Mouse (Mus musculus) stomach, postnatal 0 days (tissue): ENCODE data around the gene Wdsub1. TPM values are rescaled to one million over a fixed set of nuclear protein-coding genes. Genes with fewer than 3 reads are reported as not detected.

ENCODE experiments used
- ATAC-seq: fragments of 200-750 bp; cut with Nextera tagmentation; 2 replicates; pipeline ENCODE4 v1.8.0; 2017; ENCODE audit not compliant: low FRiP score, low TSS enrichment
- DNase-seq: peaks from one replicate; pipeline ENCODE4 v3.0.0-alpha.2; 2016; ENCODE audit warnings: low spot score
- H3K27ac ChIP-seq: fragments of 300-500 bp; sonication (generic); replicated peaks from 2 replicates; pipeline ENCODE4 v1.5.1; 2014; ENCODE audit warnings: mild to moderate bottlenecking, control low read depth
- H3K27me3 ChIP-seq: fragments of 300-500 bp; sonication (generic); 2 replicates; pipeline ENCODE4 v1.6.1; 2014; ENCODE audit warnings: low read length; ENCODE audit not compliant: control insufficient read depth, insufficient read depth
- H3K36me3 ChIP-seq: fragments of 300-500 bp; sonication (generic); 2 replicates; pipeline ENCODE4 v1.6.1; 2014; ENCODE audit warnings: low read length, mixed read lengths; ENCODE audit not compliant: control insufficient read depth, insufficient read depth
- H3K4me1 ChIP-seq: fragments of 300-500 bp; sonication (generic); replicated peaks from 2 replicates; pipeline ENCODE4 v1.6.1; 2014; ENCODE audit warnings: antibody characterized with exemption; ENCODE audit not compliant: control insufficient read depth, insufficient read depth
- H3K4me2 ChIP-seq: fragments of 300-500 bp; sonication (generic); replicated peaks from 2 replicates; pipeline ENCODE4 v1.6.1; 2014; ENCODE audit warnings: low read depth, mild to moderate bottlenecking, control low read depth, moderate library complexity
- H3K4me3 ChIP-seq: fragments of 300-500 bp; sonication (generic); 2 replicates; pipeline ENCODE4 v1.5.1; 2014; ENCODE audit warnings: low read depth, low read length, control low read depth
- H3K9ac ChIP-seq: fragments of 300-500 bp; sonication (generic); 2 replicates; pipeline ENCODE4 v1.6.1; 2014; ENCODE audit warnings: mild to moderate bottlenecking, low read length, control low read depth, mixed read lengths
- H3K9me3 ChIP-seq: fragments of 300-500 bp; sonication (generic); 2 replicates; pipeline ENCODE4 v1.6.1; 2016; ENCODE audit warnings: low read length; ENCODE audit not compliant: control insufficient read depth
- CTCF ChIP-seq: IDR thresholded peaks from 2 replicates; pipeline ENCODE4 v1.5.1; 2016; ENCODE audit warnings: antibody characterized with exemption, low read depth, mild to moderate bottlenecking, moderate library complexity
- EP300 ChIP-seq: optimal IDR thresholded peaks from 2 replicates; pipeline ENCODE3; 2016; ENCODE audit warnings: antibody characterized with exemption
- WGBS: fragments of 180-500 bp; shearing (Covaris S2); extraction: QIAGEN DNeasy Blood & Tissue Kit; methylation state at CpG from one replicate; pipeline ENCODE4 v1.1.7; 2014; 5-methylcytosine and 5-hydroxymethylcytosine counted together
- polyA plus RNA-seq: library from polyadenylated mRNA; unstranded; fragments of >200 nt; fragmentation: Nextera tagmentation; extraction: Ambion mirVana; gene quantifications from 2 replicates; pipeline ENCODE4 v1.2.1, GENCODE M21; 2015

Gene Wdsub1
- polyA plus RNA-seq = 35.7 and 37.2 TPM in 2 replicates

DNA sequence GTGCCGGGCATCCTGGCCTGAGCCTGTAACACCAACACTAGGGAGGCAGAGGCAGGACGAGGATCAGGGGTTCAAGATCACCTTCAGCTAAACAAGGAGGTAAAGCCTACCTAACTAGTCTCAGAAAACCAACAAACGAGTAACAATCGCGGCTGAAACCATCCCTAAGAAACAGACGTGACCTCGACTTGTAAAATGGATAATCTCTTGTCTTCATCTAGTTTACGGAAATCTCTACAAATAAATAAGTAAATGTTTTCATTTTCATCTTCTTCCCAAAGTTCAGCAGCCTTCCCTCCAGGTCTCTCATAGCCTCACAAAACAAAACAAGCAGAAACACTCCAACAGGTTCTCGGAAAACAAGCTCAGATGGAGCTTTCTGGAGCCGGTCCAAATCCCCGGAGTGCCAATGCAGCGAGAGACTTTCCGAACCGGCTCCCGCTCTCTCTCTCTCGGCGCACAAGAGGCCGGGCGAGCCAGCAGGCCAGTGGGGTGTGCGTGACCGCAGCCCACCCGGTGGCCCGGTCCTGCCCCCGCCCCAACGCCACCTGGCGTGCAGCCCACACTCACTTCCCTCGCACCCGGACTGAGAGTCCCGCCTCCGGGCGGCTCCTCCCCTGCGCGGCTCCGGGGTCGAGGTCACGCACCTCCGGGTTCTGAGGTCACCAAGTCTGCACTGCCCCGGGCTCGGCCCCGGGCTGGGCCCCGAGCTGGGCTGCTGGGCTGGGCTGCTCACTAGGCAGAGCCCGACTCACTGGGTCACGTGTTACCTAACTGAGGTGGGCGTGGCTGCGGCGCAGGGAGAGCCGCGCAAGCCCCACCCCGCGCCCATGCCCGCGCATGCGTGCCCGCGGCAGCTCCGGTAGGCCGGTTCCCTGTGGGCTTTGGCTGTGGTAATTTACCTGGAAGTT is at the start of gene Wdsub1:
Gene Wdsub1 (minus strand): TSS at position 761 of the 911 bp plus-strand sequence.
- TF ChIP-seq CTCF = peak; percentile 52; the same call in 1 of the 2 replicates
- no peak for TF ChIP-seq EP300
- Histone ChIP-seq H3K9me3 (no peaks in the 10 kb centered on the region), H3K27me3 (no peaks in the 10 kb centered on the region), H3K27ac (peak within 1 kb of the TSS; percentile 90), H3K36me3 (no peaks in the 10 kb centered on the region), H3K4me2 (peak within 1 kb of the TSS; percentile 67), H3K9ac (peak within 1 kb of the TSS; percentile 94), H3K4me1 (no peaks in the 10 kb centered on the region), H3K4me3 (peak within 1 kb of the TSS; percentile 84)
- WGBS = 2% methylated on average over 56 of the region's 57 CpGs
- DNase-seq (peak; percentile 93), ATAC-seq (peak; percentile 99)

DNA sequence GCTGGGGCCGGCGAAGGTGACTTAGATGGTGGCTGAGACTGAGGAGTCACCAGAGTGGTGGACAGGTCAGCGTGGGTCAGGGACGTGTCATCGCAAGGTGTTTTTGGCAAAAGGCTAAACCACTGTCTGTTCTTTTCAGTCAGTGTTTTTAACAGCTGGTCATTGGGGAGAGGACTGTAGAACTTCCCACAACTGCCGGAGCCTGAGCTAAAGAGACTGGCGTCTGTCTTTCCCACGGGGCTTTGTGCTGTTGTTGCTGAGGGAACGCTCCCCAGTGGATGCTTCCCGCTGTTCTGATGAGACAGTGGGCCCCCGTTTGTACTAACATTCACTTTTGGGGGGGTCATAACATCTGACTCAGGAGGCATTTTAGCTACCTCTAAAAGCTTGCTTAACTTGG is 31.2 kb upstream of the Wdsub1 start:
- Histone ChIP-seq H3K4me3 (no peak overlapping the region), H3K4me2 (no peak overlapping the region), H3K27ac (no peak overlapping the region), H3K9me3 (no peaks in the 10 kb centered on the region), H3K27me3 (no peaks in the 10 kb centered on the region), H3K36me3 (peaks cover 21% of the 10 kb centered on the region; the same call in 1 of the 2 replicates), H3K9ac (no peak overlapping the region), H3K4me1 (no peaks in the 10 kb centered on the region)
- DNase-seq = no peak
- TF ChIP-seq CTCF = no peak
- no peak for TF ChIP-seq EP300
- 90% methylated on average over 11 of the region's 11 CpGs for WGBS
- ATAC-seq = no peak

DNA sequence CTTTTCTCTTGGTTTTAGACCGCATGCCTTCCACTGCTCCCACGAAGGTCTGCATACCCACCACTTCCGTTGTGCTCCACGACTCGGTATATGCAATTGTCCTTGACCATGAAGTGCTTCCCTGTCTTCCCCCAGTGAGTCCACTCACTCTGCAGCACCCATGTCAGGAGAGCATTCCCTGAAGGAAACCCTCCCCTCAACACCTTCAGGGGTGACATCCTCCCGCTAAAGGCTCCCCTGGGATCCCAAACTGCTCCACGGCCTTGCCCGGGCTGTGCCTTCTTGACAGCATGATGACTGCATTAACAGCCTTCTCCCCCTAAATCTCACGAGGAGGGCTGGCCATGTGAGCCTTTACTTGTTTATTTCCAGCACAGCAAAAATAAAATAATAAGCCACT is 25.7 kb upstream of the Wdsub1 start:
- DNase-seq = no peak
- no peak overlapping the region for H3K4me2 ChIP-seq
- H3K27ac ChIP-seq = no peak overlapping the region
- H3K9ac ChIP-seq = no peak overlapping the region
- no peaks in the 10 kb centered on the region for H3K27me3 ChIP-seq
- H3K36me3 ChIP-seq = peaks cover 14% of the 10 kb centered on the region
- no peaks in the 10 kb centered on the region for H3K9me3 ChIP-seq
- WGBS = 89% methylated on average over 9 of the region's 9 CpGs
- no peak overlapping the region for H3K4me3 ChIP-seq
- no peak for TF ChIP-seq EP300
- TF ChIP-seq CTCF = no peak
- no peak for ATAC-seq
- H3K4me1 ChIP-seq = no peaks in the 10 kb centered on the region

DNA sequence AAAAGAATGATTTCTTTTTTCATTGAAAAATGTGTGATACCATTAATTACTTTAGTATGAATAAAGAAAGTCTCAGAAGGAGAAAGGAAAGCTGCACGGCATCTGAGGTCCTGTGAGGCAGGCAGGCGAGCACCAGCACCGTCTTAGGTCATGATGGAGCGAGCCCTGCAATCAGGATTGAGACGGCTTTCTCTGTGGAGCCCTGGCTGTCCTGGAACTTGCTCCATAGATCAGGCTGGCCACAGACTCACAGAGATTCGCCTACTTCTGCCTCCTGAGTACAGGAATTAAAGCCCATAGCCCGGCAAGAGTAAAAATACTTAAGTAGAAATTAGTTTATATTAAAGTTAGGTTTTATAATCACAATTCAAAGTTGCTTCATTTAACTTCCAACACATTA is 21.6 kb upstream of the Wdsub1 start:
- ATAC-seq = no peak
- H3K9ac ChIP-seq = no peak overlapping the region
- no peaks in the 10 kb centered on the region for H3K27me3 ChIP-seq
- H3K4me3 ChIP-seq = no peak overlapping the region
- peaks cover 13% of the 10 kb centered on the region for H3K36me3 ChIP-seq
- WGBS = 85% methylated on average over 7 of the region's 7 CpGs
- H3K9me3 ChIP-seq = no peaks in the 10 kb centered on the region
- no peak for DNase-seq
- no peak overlapping the region for H3K4me2 ChIP-seq
- no peaks in the 10 kb centered on the region for H3K4me1 ChIP-seq
- no peak for TF ChIP-seq EP300
- TF ChIP-seq CTCF = no peak
- no peak overlapping the region for H3K27ac ChIP-seq

DNA sequence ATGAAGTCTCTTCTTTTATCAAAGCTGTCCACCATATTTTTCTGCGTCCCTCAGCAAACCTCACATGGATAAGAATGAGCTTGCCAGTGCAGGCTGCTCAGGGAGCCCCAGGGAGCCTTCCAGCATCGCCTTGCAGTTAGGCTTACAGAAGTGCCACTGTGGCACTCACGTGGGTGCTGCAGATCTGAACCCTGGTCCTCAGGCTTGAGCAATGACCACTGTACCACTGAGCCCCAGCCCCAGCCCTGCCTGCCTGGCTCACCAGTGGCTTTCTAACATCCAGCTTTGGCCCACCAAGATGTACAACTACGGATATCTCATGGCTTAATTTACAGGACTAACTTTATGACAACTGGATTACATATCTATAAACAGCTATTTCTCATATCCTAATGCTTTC is 16.3 kb upstream of the Wdsub1 start:
- Histone ChIP-seq H3K4me3 (no peak overlapping the region), H3K27me3 (no peaks in the 10 kb centered on the region), H3K36me3 (peaks cover 7% of the 10 kb centered on the region), H3K4me1 (no peaks in the 10 kb centered on the region), H3K4me2 (no peak overlapping the region), H3K9ac (no peak overlapping the region), H3K9me3 (no peaks in the 10 kb centered on the region), H3K27ac (no peak overlapping the region)
- DNase-seq (no peak), ATAC-seq (no peak)
- no peak for TF ChIP-seq CTCF
- no peak for TF ChIP-seq EP300
- WGBS = 81% methylated on average over 4 of the region's 4 CpGs

DNA sequence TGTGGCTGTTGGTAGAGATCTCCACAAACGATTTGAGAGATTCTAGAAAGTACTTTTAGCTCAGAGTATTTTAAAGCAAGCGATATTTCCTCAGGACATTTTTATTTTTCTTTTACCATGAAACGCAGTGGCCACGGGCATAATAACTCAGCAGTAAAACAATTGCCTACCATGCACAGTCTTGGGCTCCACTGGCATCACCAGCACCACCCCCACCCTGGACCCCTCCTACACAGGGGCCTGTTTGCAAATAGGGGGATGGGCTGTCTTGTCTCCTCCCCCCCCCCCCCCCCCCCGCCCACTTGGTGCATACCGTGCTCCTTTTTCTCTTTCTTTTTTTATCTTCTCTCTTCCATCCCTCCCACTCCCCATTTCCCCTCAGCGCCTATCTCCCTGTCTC is 15.7 kb upstream of the Wdsub1 start:
- ATAC-seq (no peak), DNase-seq (no peak)
- Histone ChIP-seq H3K36me3 (peaks cover 7% of the 10 kb centered on the region), H3K9ac (no peak overlapping the region), H3K4me2 (no peak overlapping the region), H3K9me3 (no peaks in the 10 kb centered on the region), H3K27me3 (no peaks in the 10 kb centered on the region), H3K4me1 (no peaks in the 10 kb centered on the region), H3K4me3 (no peak overlapping the region), H3K27ac (no peak overlapping the region)
- 93% methylated on average over 5 of the region's 7 CpGs for WGBS
- TF ChIP-seq EP300 (no peak), CTCF (no peak)
